Mouse (Mus musculus): ENCODE measurements at regions not wholly inside any gene's neighbourhood (a gene's known extent, or its start where the extent isn't known, plus 50 kb on each side); places are given as distances from the start of the nearest gene placed in this dataset.

DNA sequence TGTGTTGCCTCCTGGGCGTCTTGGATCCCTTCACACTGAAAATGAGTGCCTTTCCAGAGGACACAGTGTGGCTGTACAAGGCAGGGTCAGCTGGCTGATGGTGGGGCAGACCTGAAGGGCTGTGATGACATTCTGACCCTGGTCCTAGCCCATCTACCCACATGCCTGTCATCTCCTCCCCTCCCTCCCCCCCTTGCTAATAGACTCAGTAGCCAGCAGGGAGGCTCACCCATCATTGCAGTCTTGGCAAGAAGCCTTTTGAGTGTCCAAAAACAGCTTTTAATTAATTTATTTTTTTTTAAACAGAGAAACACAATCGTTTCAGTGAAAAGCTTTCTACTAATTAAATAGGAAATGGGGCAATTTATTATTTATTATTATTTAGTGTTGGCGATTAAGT, 67.0 kb upstream of the Ssx2ip start:
- DNase-seq (ENCODE audit: low spot score in 2 of 2): no peak

DNA sequence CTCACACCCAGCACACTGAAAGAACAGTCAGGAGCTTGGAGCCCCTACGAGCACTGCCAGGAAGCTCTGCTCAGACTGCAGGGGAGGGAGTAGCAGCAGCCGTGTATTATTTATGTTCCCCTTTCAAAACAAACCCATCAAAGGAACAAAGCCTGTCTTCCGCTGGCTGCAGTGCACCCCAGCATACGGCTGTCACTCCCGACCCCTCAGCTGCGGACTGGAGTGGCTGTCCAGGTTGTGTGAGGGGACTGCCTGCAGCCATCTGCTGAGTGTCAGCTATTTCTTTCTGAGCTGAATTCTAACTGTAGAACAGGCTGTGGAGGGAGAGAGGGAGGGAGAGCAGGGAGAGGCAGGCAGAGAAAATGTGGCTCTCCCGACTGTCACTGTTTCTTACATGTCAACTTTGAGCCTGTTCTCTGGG, 66.6 kb upstream of the Ssx2ip start:
- no peak for DNase-seq (ENCODE audit: low spot score in 2 of 2)

DNA sequence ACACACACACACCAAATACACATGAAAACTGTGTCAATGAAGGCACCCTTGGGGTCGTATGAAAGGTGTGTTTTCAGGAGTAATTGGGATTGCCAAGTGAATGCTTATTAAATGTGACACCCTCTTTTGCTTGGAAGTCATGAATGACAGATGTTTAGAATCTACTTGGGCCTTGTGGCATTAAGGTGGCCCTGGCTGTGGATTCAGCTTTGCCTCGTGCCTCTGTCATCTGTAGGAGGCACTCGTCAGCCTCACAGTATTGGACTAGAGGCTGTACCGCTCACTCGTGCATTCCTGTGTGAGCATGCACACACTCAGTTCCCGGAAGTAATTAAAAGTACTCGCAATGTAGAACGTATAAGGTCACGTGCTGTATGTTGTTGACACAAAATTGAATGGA, 66.0 kb upstream of the Ssx2ip start:
- DNase-seq (ENCODE audit: low spot score in 2 of 2): no peak

DNA sequence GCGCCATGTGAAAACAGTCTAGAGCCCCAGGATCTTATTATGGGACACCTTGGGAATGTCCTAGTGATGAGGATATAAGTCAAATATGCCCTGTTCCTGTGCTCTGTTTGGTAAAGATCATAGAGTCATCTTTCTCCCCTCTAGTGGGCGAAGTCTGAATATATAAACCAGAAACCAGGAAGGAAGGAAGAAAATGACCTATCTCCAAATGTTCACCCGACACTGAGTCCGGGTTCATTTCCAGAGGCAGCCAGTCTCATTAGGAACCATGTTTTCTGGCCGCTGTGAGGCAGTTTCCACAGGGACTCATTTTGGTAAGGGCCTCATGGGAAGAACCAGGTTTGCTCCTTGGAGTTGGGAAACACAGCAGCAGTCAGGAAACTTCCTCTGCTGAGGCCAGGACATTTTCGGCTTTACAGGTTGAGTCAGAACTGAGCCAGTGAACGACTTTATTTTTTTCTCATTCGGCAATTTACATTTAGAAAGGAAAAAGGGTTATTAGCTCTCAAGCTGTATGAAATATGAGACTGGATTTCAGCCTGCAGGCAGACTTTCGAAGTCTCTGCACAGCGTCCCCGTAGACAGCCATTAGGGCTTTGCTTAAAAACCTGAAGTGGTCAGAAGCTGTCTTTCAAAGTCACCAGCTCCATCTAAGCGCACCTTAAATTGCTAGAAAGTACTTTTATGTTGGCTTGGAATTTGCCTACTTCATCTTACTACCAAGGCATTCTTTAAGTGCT, 64.0 kb upstream of the Ssx2ip start:
- DNase-seq (ENCODE audit: low spot score in 2 of 2): no peak

DNA sequence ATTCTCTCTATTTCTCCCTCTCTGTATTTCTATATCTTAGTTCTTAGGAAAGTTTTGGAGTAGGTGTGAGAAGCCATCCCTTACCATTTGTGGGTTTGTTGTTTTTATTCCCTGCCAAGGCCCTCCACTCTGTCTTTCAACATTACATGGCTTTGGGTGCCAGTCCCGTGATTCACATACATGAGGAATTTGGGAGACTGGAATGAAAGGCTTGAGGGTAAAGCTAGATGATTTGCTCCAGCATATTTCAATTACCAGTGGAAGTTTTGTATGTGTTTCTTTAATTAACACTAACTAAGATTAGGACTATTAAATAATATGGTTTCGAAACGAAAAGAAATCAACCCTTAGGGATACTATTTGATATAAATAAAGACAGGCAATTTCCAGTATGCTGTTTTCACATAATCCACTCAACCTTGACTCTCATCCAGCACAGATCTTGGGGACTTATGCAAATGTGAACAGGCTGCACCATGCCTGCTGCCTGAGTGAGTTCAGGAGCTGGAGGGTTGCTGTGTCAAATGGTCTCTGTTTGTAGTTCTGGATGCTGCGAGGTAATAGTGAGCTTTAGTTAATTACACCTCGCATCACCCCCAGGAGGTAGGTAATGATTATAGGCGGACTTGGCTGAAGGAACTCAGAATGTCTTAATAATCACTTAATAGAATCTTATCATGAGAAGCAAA, 62.6 kb upstream of the Ssx2ip start:
- no peak for DNase-seq (ENCODE audit: low spot score in 2 of 2)

DNA sequence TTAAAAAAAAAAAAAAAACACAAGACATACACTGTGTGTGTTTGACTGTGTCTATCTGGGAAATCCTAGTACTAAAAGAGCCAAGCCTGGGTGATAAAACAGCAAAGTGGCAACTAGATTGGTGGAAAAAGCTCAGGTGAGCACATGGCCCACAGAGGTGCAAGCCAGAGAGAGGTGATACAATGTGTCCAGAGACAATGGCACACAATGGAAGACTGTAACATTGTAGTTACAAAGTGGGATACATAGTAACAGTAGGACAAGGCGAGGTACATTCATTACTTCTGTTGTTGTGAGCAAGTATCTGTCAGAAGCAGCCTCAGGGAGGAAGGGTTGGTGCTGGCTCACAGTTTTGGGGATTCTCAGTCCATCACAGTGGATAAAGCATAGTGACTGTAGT, 61.7 kb upstream of the Ssx2ip start:
- no peak for DNase-seq (ENCODE audit: low spot score in 2 of 2)

DNA sequence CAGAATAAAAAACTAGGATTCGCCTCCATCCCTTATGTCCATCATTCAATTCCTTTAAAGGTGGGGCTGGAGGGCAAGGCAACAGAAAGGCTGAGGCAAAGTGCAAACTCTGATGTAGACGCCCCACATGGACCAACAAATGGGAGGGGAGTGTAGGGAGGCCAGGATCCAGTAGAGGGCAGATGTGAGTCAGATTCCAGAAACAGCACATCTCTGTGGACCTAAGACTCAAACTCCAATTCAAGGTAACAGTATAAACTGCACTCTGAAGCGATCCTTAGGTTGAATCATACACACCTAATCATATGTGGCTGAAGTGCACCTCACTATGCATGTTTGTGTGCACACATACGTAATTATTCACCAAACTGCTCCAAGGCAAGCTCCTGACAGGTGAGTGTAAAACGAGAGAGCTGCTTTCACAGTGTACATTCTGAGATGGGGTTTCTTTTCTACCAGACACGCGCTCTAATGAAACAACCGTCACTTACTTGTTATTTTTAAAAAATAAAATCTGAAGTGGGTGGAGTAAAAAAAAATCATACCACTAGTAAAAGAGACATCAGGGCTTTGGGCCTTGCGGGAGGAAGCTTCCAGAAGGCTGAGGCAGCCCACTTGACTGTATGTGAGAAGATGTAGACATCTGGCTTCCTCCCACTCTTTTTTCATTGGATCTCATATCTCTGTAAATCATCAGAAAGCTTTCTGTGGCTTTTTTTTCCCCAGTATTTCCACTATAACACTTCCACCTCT, 60.6 kb upstream of the Ssx2ip start:
- peak in 1 of 2 experiments; percentile 74 for DNase-seq (ENCODE audit: low spot score in 2 of 2)

DNA sequence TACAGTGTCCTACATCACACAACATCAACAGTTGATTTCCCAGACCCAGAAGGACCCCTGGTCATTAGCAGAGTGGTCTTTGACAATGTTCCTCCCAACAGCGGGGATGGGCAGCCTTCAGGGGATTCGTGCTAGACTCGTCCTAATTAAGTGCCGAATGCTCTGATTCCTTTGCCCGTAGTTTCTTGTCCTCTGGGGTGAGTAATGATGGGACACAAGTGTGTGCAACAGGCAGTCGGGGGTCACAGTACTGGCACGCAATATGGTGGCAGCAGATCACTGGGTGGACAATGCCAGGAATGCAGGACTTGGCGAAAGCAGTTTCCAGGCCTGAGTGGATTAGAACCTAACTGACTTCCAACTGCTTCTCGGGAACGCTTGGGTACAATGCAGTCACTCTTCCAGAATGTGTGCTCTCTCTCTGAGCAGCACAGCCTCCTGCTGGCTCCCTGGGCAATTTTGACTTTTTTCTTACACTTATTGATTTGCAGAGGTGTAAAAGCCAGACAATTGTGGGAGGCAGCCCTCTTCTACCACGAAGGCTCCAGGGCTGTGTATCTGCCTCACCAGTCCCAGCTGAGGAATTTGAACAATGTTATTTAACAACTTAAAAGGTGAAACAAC, 59.9 kb upstream of the Ssx2ip start:
- no peak for DNase-seq (ENCODE audit: low spot score in 2 of 2)

DNA sequence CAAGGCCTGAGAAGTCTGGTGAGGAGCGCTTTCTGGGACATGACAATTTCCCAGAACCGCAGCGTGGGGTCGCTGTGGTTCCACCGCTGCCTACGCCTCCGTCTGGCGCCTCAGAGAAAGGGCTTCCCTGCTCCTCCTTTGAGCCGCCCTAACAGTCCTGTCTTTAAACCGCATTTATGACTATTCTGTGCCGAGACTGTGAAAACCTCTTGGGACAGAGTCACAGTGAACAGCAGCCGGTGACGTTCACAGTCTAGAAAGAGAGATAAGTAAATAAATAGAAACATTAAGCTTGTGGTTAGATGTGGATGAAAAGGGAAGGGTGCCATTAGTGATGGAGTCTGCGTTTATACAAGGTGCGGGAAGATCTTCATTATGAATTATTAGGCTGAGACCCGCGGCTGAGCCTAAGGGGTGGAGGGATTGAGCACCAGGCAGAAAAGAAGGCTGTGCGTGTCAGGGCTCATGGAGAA, 59.1 kb upstream of the Ssx2ip start:
- DNase-seq (ENCODE audit: low spot score in 2 of 2): peak; percentile 46 to 71

DNA sequence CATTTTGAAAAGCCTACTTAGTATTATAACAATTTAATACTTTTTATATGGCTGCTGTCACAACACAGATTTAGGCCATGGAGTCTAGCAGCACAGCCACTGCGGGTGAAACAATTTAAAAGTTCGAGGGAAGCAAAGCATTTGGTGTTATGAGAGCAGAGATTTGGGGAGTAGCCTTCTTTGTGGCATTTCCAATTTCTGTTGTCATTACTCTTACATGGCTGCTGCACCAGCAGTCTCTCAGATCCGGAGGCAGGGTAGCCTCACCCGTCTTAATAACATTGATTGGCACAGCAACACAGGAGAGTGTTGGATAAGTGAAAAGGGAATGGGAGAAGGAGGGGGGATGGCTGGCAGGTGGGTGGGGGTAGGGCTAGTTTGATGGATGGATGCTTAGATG, 58.5 kb upstream of the Ssx2ip start:
- no peak for DNase-seq (ENCODE audit: low spot score in 2 of 2)

DNA sequence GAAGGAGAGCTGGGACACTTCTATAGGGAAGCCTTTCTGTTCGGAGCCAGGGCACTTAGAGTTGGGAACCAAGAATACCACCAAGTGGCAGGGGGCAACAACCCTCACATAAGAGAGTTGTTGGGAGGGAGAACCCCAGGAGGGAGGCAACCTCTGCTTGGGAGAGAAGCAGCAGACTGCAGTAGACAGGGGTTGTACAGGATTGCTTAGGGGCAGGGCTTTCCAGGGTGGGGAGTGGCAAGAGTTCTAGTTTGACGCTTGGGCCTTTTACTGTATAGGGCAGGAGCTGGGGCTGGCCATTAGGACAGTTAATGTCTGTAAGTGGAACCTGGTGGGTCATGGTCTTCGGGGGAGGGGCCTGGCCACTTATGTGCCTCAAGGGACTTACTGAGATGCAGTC, 57.1 kb upstream of the Ssx2ip start:
- no peak for DNase-seq (ENCODE audit: low spot score in 2 of 2)

DNA sequence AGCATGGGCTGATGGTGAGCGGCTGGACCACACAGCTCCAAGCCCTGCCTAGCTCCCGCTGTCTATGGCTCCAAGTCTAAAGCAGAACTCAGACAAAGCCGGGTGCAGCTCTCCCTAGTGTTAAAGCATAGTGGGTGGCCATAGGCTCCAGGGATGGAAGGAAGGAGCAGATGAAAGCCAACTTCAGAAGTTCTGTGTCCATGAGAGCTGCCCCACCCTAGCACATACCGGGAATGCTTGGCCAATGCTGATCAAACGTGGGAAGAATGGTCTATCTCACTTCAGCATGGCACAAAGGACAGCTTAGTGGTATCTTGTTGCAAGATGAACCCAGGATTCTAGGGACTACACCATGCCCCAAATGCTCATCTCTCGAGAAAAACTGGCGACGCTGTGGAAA, 55.5 kb upstream of the Ssx2ip start:
- DNase-seq (ENCODE audit: low spot score in 2 of 2): no peak

DNA sequence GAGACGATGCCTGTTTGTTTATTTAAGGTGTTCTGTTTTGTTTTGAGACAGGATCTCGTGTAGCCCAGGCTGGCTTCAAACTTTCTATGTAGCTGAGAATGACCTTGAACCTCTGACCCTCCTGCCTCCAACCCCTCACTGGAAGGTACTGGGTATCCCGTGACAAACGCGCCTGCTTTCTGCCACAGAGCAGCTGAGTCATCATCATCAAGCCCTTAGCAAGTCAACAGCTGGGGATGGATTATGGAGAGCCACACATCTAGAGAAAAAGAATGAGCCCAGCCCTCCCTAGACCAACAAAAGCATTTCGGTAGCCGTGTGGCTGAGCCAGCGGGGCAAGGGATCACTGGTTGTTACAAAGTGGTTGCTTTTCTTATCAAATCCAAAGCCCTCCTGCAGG, 55.0 kb upstream of the Ssx2ip start:
- DNase-seq (ENCODE audit: low spot score in 2 of 2): no peak

DNA sequence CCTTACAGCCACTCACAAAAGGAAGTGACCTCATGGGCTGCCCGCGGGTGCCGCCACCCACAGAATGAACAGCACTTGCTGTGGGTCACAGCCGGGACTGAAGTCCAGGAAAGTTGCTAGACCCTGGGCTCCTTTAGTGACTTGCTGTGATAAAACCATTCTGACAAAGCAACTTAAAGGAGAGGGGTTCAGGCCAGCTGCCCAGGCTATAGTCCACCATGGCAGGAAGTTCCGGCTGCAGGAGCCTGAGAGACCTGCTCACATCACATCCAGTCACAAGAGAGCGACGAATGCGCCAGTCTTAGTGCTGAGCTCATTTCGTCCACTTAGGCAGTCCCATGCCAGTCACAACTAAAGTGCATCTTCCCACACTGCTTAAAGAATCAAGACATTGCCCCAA, 54.3 kb upstream of the Ssx2ip start:
- no peak for DNase-seq (ENCODE audit: low spot score in 2 of 2)

DNA sequence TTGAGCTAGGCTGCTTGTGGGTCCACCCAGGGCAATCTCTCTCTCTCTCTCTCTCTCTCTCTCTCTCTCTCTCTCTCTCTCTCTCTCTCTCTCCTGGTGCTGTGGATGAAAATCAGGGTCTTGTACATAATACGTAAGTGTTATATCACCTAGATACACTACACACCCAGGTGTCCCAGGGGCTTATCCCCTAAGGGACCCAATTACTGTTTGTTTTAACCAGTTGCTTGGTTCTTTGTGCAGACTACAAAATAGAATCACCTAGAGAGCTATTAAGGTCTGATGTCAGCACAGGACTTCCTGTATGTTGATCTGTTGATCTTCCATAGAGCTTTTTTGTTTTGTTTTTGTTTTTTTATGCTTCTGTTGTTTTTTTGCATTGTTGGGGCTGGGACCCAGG, 53.0 kb upstream of the Ssx2ip start:
- no peak for DNase-seq (ENCODE audit: low spot score in 2 of 2)

DNA sequence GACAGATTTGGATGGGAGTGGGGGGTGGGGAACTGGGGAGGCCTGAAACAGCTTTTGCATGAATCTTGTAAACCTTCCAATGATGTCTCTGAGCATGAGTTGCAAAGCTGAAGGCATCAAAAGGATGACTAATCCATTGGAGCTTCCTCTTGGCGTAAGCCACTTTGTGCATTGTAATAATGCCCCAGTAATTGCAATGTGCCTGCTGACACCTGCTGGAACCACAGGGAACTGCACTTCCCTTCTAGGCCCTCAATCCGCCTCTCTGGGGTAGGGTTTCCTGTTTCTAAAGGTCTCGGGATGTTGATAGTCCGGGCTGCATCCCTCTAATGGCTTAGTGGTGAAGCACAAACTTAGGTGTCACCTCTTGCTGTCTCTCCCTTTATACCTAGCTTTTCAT, 52.3 kb upstream of the Ssx2ip start:
- no peak for DNase-seq (ENCODE audit: low spot score in 2 of 2)

DNA sequence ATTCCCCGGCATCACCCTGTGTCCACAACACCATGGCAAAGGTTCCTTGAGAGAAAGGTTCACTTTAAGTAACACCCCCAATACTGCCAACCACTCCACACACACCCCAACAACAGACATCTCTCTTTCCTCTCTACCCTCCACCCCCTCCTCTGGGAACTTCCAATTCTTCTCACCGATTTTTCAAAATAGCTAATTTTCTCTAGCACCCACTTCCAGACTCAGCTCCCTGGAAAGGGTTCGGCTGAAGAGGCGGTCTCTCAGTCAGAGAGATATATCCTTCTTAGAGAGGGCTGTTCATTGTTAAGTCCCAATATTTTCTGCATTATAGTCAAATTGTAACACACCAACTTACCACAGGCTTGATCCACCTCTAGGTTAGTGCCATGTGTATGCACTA, 50.5 kb upstream of the Ssx2ip start:
- no peak for DNase-seq (ENCODE audit: low spot score in 2 of 2)

Data from frontal cortex, postnatal 14 days (tissue).